Mouse (Mus musculus) right cerebral cortex, postnatal 14 days (tissue): ENCODE results near the gene H13.
"Not testable (repeated sequence)": the region's sequence is repeated elsewhere in the genome, so short reads cannot be mapped to it uniquely, and the experiment has no call there.

ENCODE experiments used
- DNase-seq: peaks from one replicate; pipeline ENCODE4 v3.0.0; 2022

H13 gene

GRCm38 (mm10) chr2:152666191-152666590, 3.1 kb upstream of the H13 start:
- not testable (repeated sequence) for DNase-seq

- no peak for DNase-seq
Observed at GRCm38 (mm10) chr2:152669639-152670484, 601 bp downstream of the H13 start.

GRCm38 (mm10) chr2:152670983-152671641, 1.9 kb downstream of the H13 start:
- peak; percentile 71 for DNase-seq

GRCm38 (mm10) chr2:152671642-152671999, 2.4 kb downstream of the H13 start:
- DNase-seq, result peak; percentile 48

- DNase-seq, result no peak
Observed at GRCm38 (mm10) chr2:152672166-152672565, 2.9 kb downstream of the H13 start.

GRCm38 (mm10) chr2:152674148-152674547, 4.9 kb downstream of the H13 start:
- no peak for DNase-seq

- DNase-seq, result no peak
Observed at GRCm38 (mm10) chr2:152675252-152675791, 6.1 kb downstream of the H13 start.

- no peak for DNase-seq
Observed at GRCm38 (mm10) chr2:152678302-152678701, 9.0 kb downstream of the H13 start.

- no peak for DNase-seq
Observed at GRCm38 (mm10) chr2:152678925-152679324, 9.7 kb downstream of the H13 start.

- no peak for DNase-seq
Observed at GRCm38 (mm10) chr2:152679701-152680355, 10.6 kb downstream of the H13 start.

- DNase-seq, result no peak
Observed at GRCm38 (mm10) chr2:152683086-152683485, 13.8 kb downstream of the H13 start.

GRCm38 (mm10) chr2:152686399-152686798, 17.1 kb downstream of the H13 start:
- no peak for DNase-seq

- peak; percentile 94 for DNase-seq
Observed at GRCm38 (mm10) chr2:152686806-152687267, 17.6 kb downstream of the H13 start, which contains the start of gene Mcts2. Gene Mcts2, plus strand, starts transcription at chr2:152687035.

- no peak for DNase-seq
Observed at GRCm38 (mm10) chr2:152691564-152692217, 22.4 kb downstream of the H13 start.

- DNase-seq, result peak; percentile 67
Observed at GRCm38 (mm10) chr2:152693233-152693632, 24.0 kb downstream of the H13 start.

- no peak for DNase-seq
Observed at GRCm38 (mm10) chr2:152693735-152694134, 24.5 kb downstream of the H13 start.

- DNase-seq, result no peak
Observed at GRCm38 (mm10) chr2:152694708-152695107, 25.4 kb downstream of the H13 start.

- DNase-seq, result no peak
Observed at GRCm38 (mm10) chr2:152696016-152696415, 26.8 kb downstream of the H13 start.

- peak; percentile 93 for DNase-seq
Observed at GRCm38 (mm10) chr2:152696476-152697164, 27.4 kb downstream of the H13 start.

- no peak for DNase-seq
Observed at GRCm38 (mm10) chr2:152700138-152700537, 30.9 kb downstream of the H13 start.

GRCm38 (mm10) chr2:152700725-152701124, 31.5 kb downstream of the H13 start:
- no peak for DNase-seq
